Comparison of ENCODE assay signal across 10 mouse cellular contexts in the genomic region with DNA sequence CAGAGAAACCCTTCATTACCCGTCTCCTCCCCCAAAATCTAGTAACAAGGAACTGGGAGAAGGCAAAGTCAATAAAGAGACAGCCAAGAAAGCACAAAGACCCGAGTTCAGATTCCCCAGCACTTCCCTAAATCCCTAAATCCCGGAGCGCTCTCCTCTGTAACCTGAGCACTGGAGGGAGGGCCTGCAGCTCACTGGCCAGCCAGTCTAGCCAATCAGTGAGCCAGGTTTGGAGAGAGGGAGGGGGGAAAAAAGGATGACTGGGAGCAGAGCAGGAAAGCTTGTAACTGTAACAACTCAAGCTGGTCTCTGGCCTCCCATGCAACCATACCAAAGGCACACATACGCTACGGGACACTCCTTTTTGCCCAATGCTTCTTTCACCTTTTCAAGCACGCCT. TPM values are rescaled to one million over a fixed set of nuclear protein-coding genes. Genes with fewer than 3 reads are reported as not detected.
DNase-seq lines count a peak whose midpoint lies in the region; ATAC-seq and TF ChIP-seq lines count a peak whose summit lies in the region.
"Had no signal": no experiment of that assay in that cellular context is flagged by ENCODE, and none has a peak within 500 bp of the region (broad histone marks: within the 10 kb centered on the region; RNA-seq: fewer than 3 reads in every experiment).

No protein-coding gene starts in this region.

- H3K27ac ChIP-seq in midbrain, embryonic 10.5 days (replicated peaks) = no peak overlapping the region
- H3K27ac ChIP-seq in midbrain, postnatal 0 days (ENCODE audit: low read depth, low read length) = no peak overlapping the region
- no peak overlapping the region for H3K27ac ChIP-seq in embryonic facial prominence, embryonic 13.5 days
- H3K27ac ChIP-seq in stomach, postnatal 0 days (replicated peaks) = no peak overlapping the region
- no peak overlapping the region for H3K27ac ChIP-seq in intestine, postnatal 0 days (ENCODE audit: low read depth, low read length)
- H3K27ac ChIP-seq: macrophage had no signal

- H3K9me3 ChIP-seq in midbrain, embryonic 10.5 days (replicated peaks) = no peaks in the 10 kb centered on the region
- no peaks in the 10 kb centered on the region for H3K9me3 ChIP-seq in midbrain, postnatal 0 days (ENCODE audit: low read length)
- H3K9me3 ChIP-seq in embryonic facial prominence, embryonic 13.5 days = no peaks in the 10 kb centered on the region
- no peaks in the 10 kb centered on the region for H3K9me3 ChIP-seq in stomach, postnatal 0 days (ENCODE audit: control insufficient read depth, low read length)
- no peaks in the 10 kb centered on the region for H3K9me3 ChIP-seq in intestine, postnatal 0 days (ENCODE audit: control insufficient read depth)

- 67% methylated on average over 7 of the region's 7 CpGs for whole genome bisulfite sequencing in midbrain, embryonic 10.5 days
- 68% methylated on average over 7 of the region's 7 CpGs for WGBS in midbrain, postnatal 0 days
- 55% methylated on average over 7 of the region's 7 CpGs for WGBS in embryonic facial prominence, embryonic 13.5 days
- WGBS in stomach, postnatal 0 days = 71% methylated on average over 7 of the region's 7 CpGs
- 79% methylated on average over 7 of the region's 7 CpGs for WGBS in intestine, postnatal 0 days

- no peak for TF ChIP-seq EP300 in stomach, postnatal 0 days (optimal IDR thresholded peaks at IDR 0.05)

- peaks cover 27% of the 10 kb centered on the region for H3K36me3 ChIP-seq in midbrain, embryonic 10.5 days
- no peaks in the 10 kb centered on the region for H3K36me3 ChIP-seq in midbrain, postnatal 0 days (ENCODE audit: insufficient read depth, low read length)
- peaks cover 19% of the 10 kb centered on the region for H3K36me3 ChIP-seq in embryonic facial prominence, embryonic 13.5 days
- H3K36me3 ChIP-seq in stomach, postnatal 0 days (ENCODE audit: control insufficient read depth, insufficient read depth, low read length) = no peaks in the 10 kb centered on the region
- no peaks in the 10 kb centered on the region for H3K36me3 ChIP-seq in intestine, postnatal 0 days (ENCODE audit: control insufficient read depth, insufficient read depth)

- H3K4me3 ChIP-seq in midbrain, embryonic 10.5 days = peak overlapping the region; percentile 28; the same call in 1 of the 2 replicates
- no peak overlapping the region for H3K4me3 ChIP-seq in midbrain, postnatal 0 days (ENCODE audit: low read depth, low read length)
- H3K4me3 ChIP-seq in embryonic facial prominence, embryonic 13.5 days = no peak overlapping the region
- H3K4me3 ChIP-seq in stomach, postnatal 0 days (ENCODE audit: low read depth, low read length) = no peak overlapping the region
- no peak overlapping the region for H3K4me3 ChIP-seq in intestine, postnatal 0 days (ENCODE audit: low read depth, low read length)

- no peak for ATAC-seq in midbrain, postnatal 0 days (ENCODE audit: low FRiP score)
- no peak for ATAC-seq in embryonic facial prominence, embryonic 13.5 days (ENCODE audit: insufficient number of reproducible peaks, insufficient read depth, low FRiP score, low TSS enrichment, low read depth)
- ATAC-seq in stomach, postnatal 0 days (ENCODE audit: low FRiP score, low TSS enrichment) = no peak
- no peak for ATAC-seq in intestine, postnatal 0 days

- H3K4me2 ChIP-seq in midbrain, postnatal 0 days (ENCODE audit: low read depth, low read length, poor library complexity, severe bottlenecking) = no peak overlapping the region
- peak overlapping the region; percentile 34 for H3K4me2 ChIP-seq in embryonic facial prominence, embryonic 13.5 days
- H3K4me2 ChIP-seq in stomach, postnatal 0 days (replicated peaks; ENCODE audit: low read depth) = no peak overlapping the region
- H3K4me2 ChIP-seq in intestine, postnatal 0 days (replicated peaks; ENCODE audit: low read depth) = no peak overlapping the region

- intact Hi-C loops in gastrocnemius, postnatal 36 days (cut with DNase I) = loop anchor here (5.0 to 10.0 kb wide), 3 partner anchors 163 to 523 kb away; no protein-coding TSS in a partner anchor
- intact Hi-C loops in left cerebral cortex, postnatal 10 days (cut with DNase I) = loop anchor here (5.0 kb wide), 4 partner anchors 121 to 626 kb away; a partner anchor contains a TSS

- no peak overlapping the region for H3K9ac ChIP-seq in midbrain, postnatal 0 days (replicated peaks; ENCODE audit: low read length, poor library complexity, severe bottlenecking)
- no peak overlapping the region for H3K9ac ChIP-seq in embryonic facial prominence, embryonic 13.5 days
- no peak overlapping the region for H3K9ac ChIP-seq in stomach, postnatal 0 days (ENCODE audit: low read length)
- no peak overlapping the region for H3K9ac ChIP-seq in intestine, postnatal 0 days (ENCODE audit: low read depth, low read length)

- H3K27me3 ChIP-seq in midbrain, embryonic 10.5 days (ENCODE audit: low read depth, poor library complexity, severe bottlenecking) = no peaks in the 10 kb centered on the region
- no peaks in the 10 kb centered on the region for H3K27me3 ChIP-seq in midbrain, postnatal 0 days (ENCODE audit: insufficient read depth, low read length)
- no peaks in the 10 kb centered on the region for H3K27me3 ChIP-seq in embryonic facial prominence, embryonic 13.5 days
- no peaks in the 10 kb centered on the region for H3K27me3 ChIP-seq in stomach, postnatal 0 days (ENCODE audit: control insufficient read depth, insufficient read depth, low read length)
- H3K27me3 ChIP-seq in intestine, postnatal 0 days (replicated peaks; ENCODE audit: control insufficient read depth, insufficient read depth, low read length) = no peaks in the 10 kb centered on the region

- DNase-seq in gastrocnemius, adult 18-20 months (ENCODE audit: low spot score) = peak; percentile 24
- no peak for DNase-seq in gastrocnemius, postnatal 36 days
- DNase-seq in midbrain, embryonic 10.5 days (ENCODE audit: low spot score) = peak; percentile 23
- DNase-seq in midbrain, postnatal 0 days (ENCODE audit: low spot score) = no peak
- peak; percentile 16 for DNase-seq in stomach, postnatal 0 days (ENCODE audit: low spot score)
- DNase-seq in left cerebral cortex, postnatal 10 days (ENCODE audit: extremely low spot score in 1 of 2, low spot score in 2 of 2) = no peak
- DNase-seq: right cerebral cortex, postnatal 25 days had no signal

- no peak for TF ChIP-seq CTCF in midbrain, postnatal 0 days (IDR thresholded peaks at IDR 0.05)
- TF ChIP-seq CTCF in stomach, postnatal 0 days (IDR thresholded peaks at IDR 0.05; ENCODE audit: low read depth) = no peak
- TF ChIP-seq CTCF in intestine, postnatal 0 days (IDR thresholded peaks at IDR 0.05; ENCODE audit: low read depth) = no peak

- H3K4me1 ChIP-seq in midbrain, embryonic 10.5 days = peaks cover 21% of the 10 kb centered on the region
- no peaks in the 10 kb centered on the region for H3K4me1 ChIP-seq in midbrain, postnatal 0 days (ENCODE audit: insufficient read depth, low read length)
- peaks cover 13% of the 10 kb centered on the region for H3K4me1 ChIP-seq in embryonic facial prominence, embryonic 13.5 days
- H3K4me1 ChIP-seq in stomach, postnatal 0 days (replicated peaks; ENCODE audit: control insufficient read depth, insufficient read depth) = no peaks in the 10 kb centered on the region
- H3K4me1 ChIP-seq in intestine, postnatal 0 days (replicated peaks; ENCODE audit: control insufficient read depth, insufficient read depth, low read length) = no peaks in the 10 kb centered on the region

RNA-seq across cellular contexts. Expression of a gene that starts 4.4 kb away (rescaled TPM):
- total RNA-seq in gastrocnemius, adult 18-20 months (2021) = 1 to 10 TPM; 4.7 to 6.2 TPM
- 1 to 10 TPM; 5.7 to 6.0 TPM for total RNA-seq in gastrocnemius, postnatal 36 days (2021)
- 17.8 and 19.3 TPM in 2 replicates for polyA plus RNA-seq in midbrain, embryonic 10.5 days (2016; fragmentation: Nextera tagmentation; extraction: Ambion mirVana)
- 59.6 and 69.5 TPM in 2 replicates for total RNA-seq in midbrain, postnatal 0 days (2014; rRNA removed)
- polyA plus RNA-seq in midbrain, postnatal 0 days (2015; fragmentation: Nextera tagmentation; extraction: Ambion mirVana) = 24.9 and 27.3 TPM in 2 replicates
- 22.5 and 24.3 TPM in 2 replicates for polyA plus RNA-seq in embryonic facial prominence, embryonic 13.5 days (2015; fragmentation: Nextera tagmentation; extraction: Ambion mirVana)
- 4.3 and 4.9 TPM in 2 replicates for polyA plus RNA-seq in stomach, postnatal 0 days (2015; fragmentation: Nextera tagmentation; extraction: Ambion mirVana)
- 6.3 and 6.8 TPM in 2 replicates for polyA plus RNA-seq in intestine, postnatal 0 days (2015; fragmentation: Nextera tagmentation; extraction: Ambion mirVana)
- 10 to 100 TPM; 33.5 to 39.4 TPM for total RNA-seq in left cerebral cortex, postnatal 10 days (2021)

Comparison
In these comparisons a context has a peak if more than half of its experiments do, and no peak if none do; other contexts are left out.
1. DNase-seq: peak in gastrocnemius, adult 18-20 months (single experiment), midbrain, embryonic 10.5 days (single experiment) and stomach, postnatal 0 days (single experiment); none in gastrocnemius, postnatal 36 days (0 of 2), midbrain, postnatal 0 days (single experiment) and left cerebral cortex, postnatal 10 days (0 of 2).